Mouse (Mus musculus) spleen, adult 2 months (tissue): ENCODE data around the gene Mdm4. TPM values are rescaled to one million over a fixed set of nuclear protein-coding genes. Genes with fewer than 3 reads are reported as not detected.

Experiments
- DNase-seq, 2 experiments: peaks; one replicate each; pipeline versions ENCODE4 v3.0.0 to v3.0.0-alpha.2; 2012 to 2021; ENCODE audit warnings: low spot score in 2 of 2, low read depth in 1 of 2
- H3K27ac ChIP-seq: fragments of 200-500 bp; 2 replicates; pipeline ENCODE4 v1.5.1; 2012; ENCODE audit warnings: low read length, inconsistent platforms; ENCODE audit not compliant: insufficient read depth
- H3K27me3 ChIP-seq: fragments of 200-500 bp; 2 replicates; pipeline ENCODE4 v1.6.1; 2012; ENCODE audit warnings: mild to moderate bottlenecking, moderate library complexity, low read length, inconsistent platforms; ENCODE audit not compliant: control insufficient read depth, insufficient read depth
- H3K36me3 ChIP-seq: fragments of 200-500 bp; 2 replicates; pipeline ENCODE4 v1.6.1; 2012; ENCODE audit warnings: mild to moderate bottlenecking, low read length, inconsistent platforms; ENCODE audit not compliant: control insufficient read depth, insufficient read depth
- H3K4me1 ChIP-seq: fragments of 200-500 bp; 2 replicates; pipeline ENCODE4 v1.6.1; 2011; ENCODE audit warnings: inconsistent platforms; ENCODE audit not compliant: control insufficient read depth, insufficient read depth, insufficient read length
- H3K4me3 ChIP-seq: fragments of 200-500 bp; 2 replicates; pipeline ENCODE4 v1.5.1; 2011; ENCODE audit warnings: mild to moderate bottlenecking, inconsistent platforms; ENCODE audit not compliant: insufficient read depth, insufficient read length; ENCODE audit errors: extremely low read depth
- CTCF ChIP-seq: fragments of 200-500 bp; IDR thresholded peaks from 2 replicates; pipeline ENCODE4 v1.5.1; 2011; ENCODE audit warnings: mild to moderate bottlenecking, inconsistent platforms; ENCODE audit not compliant: insufficient read depth, insufficient read length, insufficient replicate concordance; ENCODE audit errors: extremely low read depth
- POLR2A ChIP-seq: fragments of 200-500 bp; IDR thresholded peaks from 2 replicates; pipeline ENCODE4 v1.6.1; 2011; ENCODE audit warnings: low read depth, low read length, inconsistent platforms
- WGBS: fragments of 180-500 bp; shearing (Covaris S2); methylation state at CpG from one replicate; pipeline ENCODE4 v1.1.7; 2018; 5-methylcytosine and 5-hydroxymethylcytosine counted together
- polyA plus RNA-seq: library from polyadenylated mRNA; depleted of rRNA; stranded (reverse); fragments of >200 nt; gene quantifications from 2 replicates; pipeline ENCODE4 v1.2.3, GENCODE M21; 2012; rRNA removed

Gene Mdm4
- 34.0 and 39.3 TPM in 2 replicates for polyA plus RNA-seq

DNA sequence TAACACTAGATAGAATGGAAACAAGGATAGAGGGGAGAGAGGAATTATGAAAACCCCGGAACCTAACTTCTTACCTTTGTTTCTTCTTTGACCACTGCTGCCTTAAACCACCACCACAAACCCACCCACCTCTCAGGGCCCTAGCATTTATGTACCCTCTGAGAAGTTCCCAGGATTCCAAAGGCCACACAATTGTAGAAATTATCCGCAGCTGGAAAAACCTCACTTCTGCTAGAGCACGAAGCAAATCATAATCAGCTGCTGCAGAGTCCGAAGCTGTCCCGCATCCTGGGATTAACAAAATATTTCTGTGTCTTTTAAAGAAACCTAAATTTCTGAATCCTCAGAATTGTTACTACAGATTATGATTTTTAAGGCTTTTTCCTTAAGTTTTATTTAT, at the start of gene Mdm4:
TSS of gene Mdm4 (minus strand) at position 101 of the 400 bp plus-strand sequence.
- Histone ChIP-seq H3K27ac (peak within 1 kb of the TSS; percentile 80), H3K36me3 (no peaks in the 10 kb centered on the region), H3K4me3 (no peak within 1 kb of the TSS), H3K27me3 (no peaks in the 10 kb centered on the region), H3K4me1 (peaks cover 4% of the 10 kb centered on the region; the same call in 1 of the 2 replicates)
- TF ChIP-seq POLR2A (no peak), CTCF (no peak)
- DNase-seq = no peak
- WGBS = 94% methylated on average over 5 of the region's 5 CpGs

DNA sequence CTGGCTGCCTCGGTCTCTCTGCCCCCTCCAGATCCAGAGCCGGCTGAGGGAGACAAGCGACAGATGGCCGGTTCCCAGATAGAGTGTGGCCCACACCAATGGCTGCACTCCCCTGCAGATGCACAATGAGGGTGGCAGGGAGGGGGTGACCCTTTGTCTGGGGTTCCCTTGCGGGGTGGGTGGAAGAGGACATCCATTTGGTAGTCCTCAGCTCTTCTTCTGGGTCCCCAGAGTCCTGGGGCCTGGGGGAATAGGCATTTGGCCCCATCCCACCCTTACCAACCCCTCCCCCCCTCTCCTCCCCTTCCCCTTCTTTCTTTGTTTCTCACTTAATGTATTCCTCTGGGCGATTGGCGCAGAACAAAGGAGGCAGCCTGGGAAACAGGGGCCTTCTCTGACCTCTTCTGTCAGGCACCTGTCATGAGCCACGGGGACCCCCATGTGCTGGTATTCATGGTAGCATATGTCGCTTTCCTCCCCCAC, 49.8 kb upstream of the Mdm4 start:
- no peak overlapping the region for H3K27ac ChIP-seq

DNA sequence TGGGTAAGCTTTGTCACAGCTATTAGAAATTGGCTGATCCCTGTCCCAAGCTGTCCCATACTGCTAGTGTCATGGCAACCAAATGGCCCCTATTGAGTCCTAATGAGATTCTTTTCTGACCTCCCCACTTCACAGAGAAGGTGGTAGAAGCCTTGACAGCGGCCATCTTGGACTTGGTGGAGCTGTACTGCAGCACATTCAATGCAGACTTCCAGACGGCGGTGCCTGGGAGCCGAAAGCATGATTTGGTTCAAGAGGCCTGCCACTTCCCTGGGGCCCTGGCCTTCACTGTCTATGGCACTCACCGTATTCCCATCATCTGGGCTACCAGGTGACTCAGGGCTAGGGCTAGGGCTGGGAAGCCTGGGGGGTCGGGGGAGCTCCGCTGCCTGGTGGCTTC, 49.1 kb upstream of the Mdm4 start:
- peaks cover 15% of the 10 kb centered on the region; the same call in 1 of the 2 replicates for H3K36me3 ChIP-seq

More for the DNA sequence above, 49.8 kb upstream of the Mdm4 start:
- H3K36me3 ChIP-seq = peaks cover 13% of the 10 kb centered on the region; the same call in 1 of the 2 replicates
- no peak for DNase-seq
- no peaks in the 10 kb centered on the region for H3K27me3 ChIP-seq
- no peak for TF ChIP-seq POLR2A
- no peak for TF ChIP-seq CTCF
- H3K4me3 ChIP-seq = no peak overlapping the region
- 89% methylated on average over 9 of the region's 9 CpGs for WGBS
- H3K4me1 ChIP-seq = peaks cover 33% of the 10 kb centered on the region

DNA sequence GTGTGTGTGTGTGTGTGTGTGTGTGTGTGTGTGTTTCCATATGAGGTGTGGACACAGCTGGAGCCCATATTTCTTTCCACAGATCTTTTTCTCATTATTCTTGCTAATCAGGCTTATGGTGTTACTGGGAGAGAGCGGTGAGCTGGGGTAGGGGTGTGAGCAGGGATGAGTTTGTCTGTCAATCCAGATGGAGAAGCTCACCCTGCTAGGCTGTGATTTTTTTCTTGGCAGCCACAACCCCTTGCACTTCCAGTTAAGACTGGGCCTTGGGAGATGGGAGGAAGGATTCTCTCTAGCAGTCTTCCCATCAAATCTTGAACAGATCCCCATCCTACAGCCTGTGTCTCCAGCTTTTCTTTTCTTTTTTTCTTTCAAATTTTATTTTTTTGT, 48.0 kb upstream of the Mdm4 start:
- Histone ChIP-seq H3K27me3 (no peaks in the 10 kb centered on the region), H3K4me3 (no peak overlapping the region), H3K36me3 (peaks cover 15% of the 10 kb centered on the region; the same call in 1 of the 2 replicates), H3K4me1 (peaks cover 23% of the 10 kb centered on the region), H3K27ac (no peak overlapping the region)
- TF ChIP-seq CTCF (no peak), POLR2A (no peak)
- DNase-seq = no peak
- WGBS = 92% methylated on average over 1 of the region's 1 CpGs

More for the DNA sequence above, 49.1 kb upstream of the Mdm4 start:
- DNase-seq = no peak
- no peak for TF ChIP-seq POLR2A
- TF ChIP-seq CTCF = no peak
- no peak overlapping the region for H3K4me3 ChIP-seq
- H3K27ac ChIP-seq = no peak overlapping the region
- H3K4me1 ChIP-seq = peaks cover 27% of the 10 kb centered on the region
- no peaks in the 10 kb centered on the region for H3K27me3 ChIP-seq
- WGBS = 94% methylated on average over 7 of the region's 7 CpGs

DNA sequence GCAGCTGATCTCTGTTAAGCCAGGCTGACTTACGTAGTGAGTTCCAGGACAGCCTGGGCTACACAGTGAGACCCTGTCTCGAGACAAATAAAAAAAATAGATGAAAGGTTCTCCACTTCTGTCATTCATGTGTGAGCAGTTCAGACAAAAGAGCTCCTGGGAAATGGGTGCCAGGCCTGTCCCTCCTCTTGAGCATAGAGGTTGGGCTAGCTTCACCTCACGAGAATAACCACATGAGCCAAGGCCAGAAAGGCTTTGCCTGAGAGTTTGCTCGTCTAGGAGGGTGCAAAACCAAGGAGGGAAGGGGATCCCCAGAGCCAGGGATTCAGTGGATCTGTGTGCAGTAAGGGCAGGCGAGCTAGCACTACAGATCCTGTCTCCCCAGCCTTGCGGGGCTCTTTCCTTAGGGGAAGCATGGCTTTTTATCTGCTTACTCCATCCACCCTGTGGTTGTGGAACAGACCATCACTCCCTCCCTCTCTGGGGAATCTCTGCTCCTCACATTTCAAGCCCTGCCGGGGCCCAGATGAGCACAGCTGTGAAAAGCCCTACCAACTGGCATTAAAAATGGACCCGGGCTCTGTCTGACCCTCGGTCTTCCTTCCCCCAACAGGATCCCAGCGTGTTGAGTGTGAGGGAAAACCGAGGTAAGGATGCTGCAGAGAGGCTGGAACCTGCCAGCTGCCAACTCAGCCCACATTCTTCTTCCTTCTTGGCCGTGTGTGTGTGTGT, 47.4 kb upstream of the Mdm4 start:
- Histone ChIP-seq H3K4me3 (no peak overlapping the region), H3K36me3 (peaks cover 15% of the 10 kb centered on the region; the same call in 1 of the 2 replicates), H3K27me3 (no peaks in the 10 kb centered on the region), H3K27ac (no peak overlapping the region), H3K4me1 (peaks cover 28% of the 10 kb centered on the region)
- 66% methylated on average over 12 of the region's 12 CpGs for WGBS
- TF ChIP-seq POLR2A (no peak), CTCF (no peak)
- DNase-seq = no peak

DNA sequence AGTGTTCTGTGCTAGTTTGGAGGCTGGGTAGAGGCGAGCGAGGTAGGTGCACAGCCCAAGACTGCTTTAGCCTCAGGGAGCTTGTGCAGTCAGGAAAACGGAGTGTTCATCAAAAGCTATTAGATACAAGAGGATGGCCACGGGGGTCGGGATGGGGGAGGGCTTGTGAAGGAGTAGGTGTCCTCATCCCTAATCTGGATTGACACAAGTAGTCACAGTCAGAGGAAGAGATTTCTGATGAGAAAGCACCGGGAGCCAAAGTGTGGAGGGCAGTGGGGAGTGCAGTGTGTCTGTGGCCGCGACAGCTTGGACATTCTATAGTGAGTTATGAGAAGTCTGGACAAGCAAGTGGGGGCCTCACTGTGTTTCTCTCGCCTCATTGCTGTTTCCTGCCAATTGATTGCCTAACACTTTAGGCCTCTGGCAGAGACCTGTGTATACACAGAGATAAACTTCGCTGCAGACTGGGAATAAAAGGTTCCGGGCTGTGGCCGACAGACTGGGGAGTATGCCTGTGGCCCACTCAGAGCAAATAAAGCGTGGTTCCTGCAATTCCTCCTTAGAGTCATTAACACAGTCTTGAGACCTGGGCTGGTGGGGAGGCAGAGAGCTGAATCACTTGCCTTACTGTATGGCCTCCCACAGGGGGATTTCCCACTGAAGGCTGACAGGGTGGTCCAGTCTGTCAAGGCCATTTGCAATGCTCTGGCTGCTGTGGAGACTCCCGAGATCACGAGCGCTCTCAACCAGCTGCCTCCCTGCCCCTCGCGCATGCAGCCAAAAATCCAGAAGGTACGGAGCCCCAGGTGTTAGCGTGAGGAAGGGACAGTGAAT, 46.5 kb upstream of the Mdm4 start:
- no peak overlapping the region for H3K4me3 ChIP-seq
- 80% methylated on average over 20 of the region's 20 CpGs for WGBS
- peaks cover 12% of the 10 kb centered on the region; the same call in 1 of the 2 replicates for H3K36me3 ChIP-seq

More for the DNA sequence above, 46.5 kb upstream of the Mdm4 start:
- no peak for TF ChIP-seq POLR2A
- no peak for TF ChIP-seq CTCF
- Histone ChIP-seq H3K4me1 (peaks cover 25% of the 10 kb centered on the region), H3K27ac (no peak overlapping the region), H3K27me3 (no peaks in the 10 kb centered on the region)
- no peak for DNase-seq
